Mouse (Mus musculus) MEL (cell line): ENCODE measurements at regions not wholly inside any gene's neighbourhood (a gene's known extent, or its start where the extent isn't known, plus 50 kb on each side); places are given as distances from the start of the nearest gene placed in this dataset.

ENCODE experiments used
- DNase-seq: peaks from one replicate; pipeline ENCODE4 v3.0.0; 2011; ENCODE audit warnings: low read depth, low spot score
- H3K27ac ChIP-seq: 2 replicates; pipeline ENCODE4 v1.5.1; 2012; ENCODE audit warnings: low read depth, mild to moderate bottlenecking, control low read depth, low read length, moderate library complexity; ENCODE audit not compliant: control insufficient read depth
- H3K27me3 ChIP-seq, 2 experiments: fragments of 150-350 bp in 1 of 2; sonication (generic) in 1 of 2; 2 replicates each; pipeline ENCODE4 v1.6.1; 2012; ENCODE audit warnings: low read length in 2 of 2, mild to moderate bottlenecking in 2 of 2, improper control_type of control experiment in 1 of 2, moderate library complexity in 1 of 2; ENCODE audit not compliant: insufficient read depth in 2 of 2, control insufficient read depth in 1 of 2
- H3K36me3 ChIP-seq, 2 experiments: 2 replicates each; pipeline ENCODE4 v1.6.1; 2012 to 2014; ENCODE audit warnings: low read length in 2 of 2, improper control_type of control experiment in 1 of 2, inconsistent platforms in 1 of 2, mild to moderate bottlenecking in 1 of 2; ENCODE audit not compliant: insufficient read depth in 2 of 2, control insufficient read depth in 1 of 2
- H3K4me1 ChIP-seq, 2 experiments: fragments of 150-350 bp in 1 of 2; sonication (generic) in 1 of 2; 2 replicates each; pipeline ENCODE4 v1.6.1; 2012; ENCODE audit warnings: low read length in 2 of 2, improper control_type of control experiment in 1 of 2, mild to moderate bottlenecking in 1 of 2; ENCODE audit not compliant: insufficient read depth in 2 of 2, control insufficient read depth in 1 of 2
- H3K4me3 ChIP-seq, 2 experiments: fragments of 150-350 bp in 1 of 2; sonication (generic) in 1 of 2; 2 replicates each; pipeline ENCODE4 v1.5.1; 2012; ENCODE audit warnings: low read depth in 2 of 2, low read length in 2 of 2, mild to moderate bottlenecking in 2 of 2, moderate library complexity in 2 of 2, control low read depth in 1 of 2, improper control_type of control experiment in 1 of 2; ENCODE audit not compliant: control insufficient read depth in 1 of 2, insufficient read depth in 1 of 2
- H3K79me2 ChIP-seq: 2 replicates; pipeline ENCODE4 v1.6.1; 2012; ENCODE audit warnings: mild to moderate bottlenecking, low read length, moderate library complexity; ENCODE audit not compliant: control insufficient read depth, poor library complexity, insufficient read depth
- H3K9ac ChIP-seq: 2 replicates; pipeline ENCODE4 v1.6.1; 2012; ENCODE audit warnings: low read depth, mild to moderate bottlenecking, control low read depth, low read length, moderate library complexity; ENCODE audit not compliant: control insufficient read depth, poor library complexity, severe bottlenecking
- H3K9me3 ChIP-seq: fragments of 150-350 bp; sonication (generic); replicated peaks from 2 replicates; pipeline ENCODE4 v1.6.1; 2012; ENCODE audit warnings: mild to moderate bottlenecking, low read length, improper control_type of control experiment, moderate library complexity; ENCODE audit not compliant: insufficient read depth
- BHLHE40 ChIP-seq: IDR thresholded peaks from 2 replicates; pipeline ENCODE4 v1.6.1; 2012; ENCODE audit warnings: low read depth, mild to moderate bottlenecking, inconsistent platforms, low read length, improper control_type of control experiment, borderline replicate concordance
- CTCF ChIP-seq, 3 experiments: IDR thresholded peaks in 2 of 3; conservative IDR thresholded peaks in 1 of 3; 2 replicates each; pipeline ENCODE4 v1.5.1; 2011 to 2012; ENCODE audit warnings: low read length in 3 of 3, low read depth in 2 of 3, mild to moderate bottlenecking in 2 of 3, improper control_type of control experiment in 1 of 3, inconsistent platforms in 1 of 3, mixed read lengths in 1 of 3, moderate library complexity in 1 of 3; ENCODE audit not compliant: control insufficient read depth in 1 of 3, insufficient read depth in 1 of 3, poor library complexity in 1 of 3, severe bottlenecking in 1 of 3
- E2F4 ChIP-seq: IDR thresholded peaks from 2 replicates; pipeline ENCODE4 v1.6.1; 2011; ENCODE audit warnings: low read depth, low read length, improper control_type of control experiment, borderline replicate concordance
- ELF1 ChIP-seq: IDR thresholded peaks from 2 replicates; pipeline ENCODE4 v1.6.1; 2014; ENCODE audit warnings: low read depth, mild to moderate bottlenecking, inconsistent platforms, low read length, improper control_type of control experiment, moderate library complexity
- EP300 ChIP-seq, 2 experiments: IDR thresholded peaks; 2 replicates each; pipeline ENCODE4 v1.6.1; 2011; ENCODE audit warnings: improper control_type of control experiment in 2 of 2, low read length in 2 of 2, low read depth in 1 of 2, mild to moderate bottlenecking in 1 of 2
- GABPA ChIP-seq: IDR thresholded peaks from 2 replicates; pipeline ENCODE4 v1.6.1; 2012; ENCODE audit warnings: low read depth, mild to moderate bottlenecking, inconsistent platforms, low read length, improper control_type of control experiment, moderate library complexity
- GATA1 ChIP-seq: IDR thresholded peaks from 2 replicates; pipeline ENCODE4 v1.6.1; 2011; ENCODE audit warnings: low read depth, low read length, improper control_type of control experiment
- HCFC1 ChIP-seq: IDR thresholded peaks from 2 replicates; pipeline ENCODE4 v1.6.1; 2012; ENCODE audit warnings: low read depth, mild to moderate bottlenecking, inconsistent platforms, low read length, improper control_type of control experiment, moderate library complexity
- JUND ChIP-seq: IDR thresholded peaks from 2 replicates; pipeline ENCODE4 v1.6.1; 2011; ENCODE audit warnings: low read depth, mild to moderate bottlenecking, improper control_type of control experiment, low read length
- KAT2A ChIP-seq: conservative IDR thresholded peaks from 2 replicates; pipeline ENCODE4 v1.6.1; 2012; ENCODE audit warnings: low read depth, low read length, improper control_type of control experiment, inconsistent platforms
- MAFK ChIP-seq: IDR thresholded peaks from 2 replicates; pipeline ENCODE4 v1.6.1; 2011; ENCODE audit warnings: low read depth, mild to moderate bottlenecking, low read length, improper control_type of control experiment, borderline replicate concordance
- MAX ChIP-seq: IDR thresholded peaks from 2 replicates; pipeline ENCODE4 v1.6.1; 2011; ENCODE audit warnings: low read length, improper control_type of control experiment
- MEF2A ChIP-seq: IDR thresholded peaks from 2 replicates; pipeline ENCODE4 v1.6.1; 2014; ENCODE audit warnings: low read depth, mild to moderate bottlenecking, inconsistent platforms, low read length, improper control_type of control experiment; ENCODE audit not compliant: poor library complexity, insufficient replicate concordance, severe bottlenecking; ENCODE audit errors: extremely low read depth
- MXI1 ChIP-seq: IDR thresholded peaks from 2 replicates; pipeline ENCODE4 v1.6.1; 2011; ENCODE audit warnings: mild to moderate bottlenecking, low read depth, low read length, improper control_type of control experiment
- MYB ChIP-seq: IDR thresholded peaks from 2 replicates; pipeline ENCODE4 v1.6.1; 2011; ENCODE audit warnings: mild to moderate bottlenecking, low read depth, low read length, improper control_type of control experiment
- NRF1 ChIP-seq: IDR thresholded peaks from 2 replicates; pipeline ENCODE4 v1.6.1; 2014; ENCODE audit warnings: low read depth, mild to moderate bottlenecking, inconsistent platforms, low read length, improper control_type of control experiment, moderate library complexity; ENCODE audit not compliant: poor library complexity, insufficient read depth, severe bottlenecking
- POLR2AphosphoS2 ChIP-seq: IDR thresholded peaks from 2 replicates; pipeline ENCODE4 v1.6.1; 2011; ENCODE audit warnings: low read length, improper control_type of control experiment
- RAD21 ChIP-seq: IDR thresholded peaks from 2 replicates; pipeline ENCODE4 v1.6.1; 2011; ENCODE audit warnings: mild to moderate bottlenecking, low read depth, low read length, improper control_type of control experiment
- SIN3A ChIP-seq: IDR thresholded peaks from 2 replicates; pipeline ENCODE4 v1.6.1; 2012; ENCODE audit warnings: low read length, improper control_type of control experiment, inconsistent platforms
- SMC3 ChIP-seq: IDR thresholded peaks from 2 replicates; pipeline ENCODE4 v1.6.1; 2011; ENCODE audit warnings: low read depth, low read length, improper control_type of control experiment
- TAL1 ChIP-seq: IDR thresholded peaks from 2 replicates; pipeline ENCODE4 v1.6.1; 2012; ENCODE audit warnings: mild to moderate bottlenecking, inconsistent platforms, low read length, moderate library complexity, mixed read lengths
- TBP ChIP-seq: IDR thresholded peaks from 2 replicates; pipeline ENCODE4 v1.8.0; 2011; ENCODE audit warnings: low read depth, low read length, improper control_type of control experiment
- TCF12 ChIP-seq: IDR thresholded peaks from 2 replicates; pipeline ENCODE4 v1.6.1; 2014; ENCODE audit warnings: low read depth, mild to moderate bottlenecking, inconsistent platforms, low read length, improper control_type of control experiment, moderate library complexity
- UBTF ChIP-seq: IDR thresholded peaks from 2 replicates; pipeline ENCODE4 v1.6.1; 2012; ENCODE audit warnings: low read depth, mild to moderate bottlenecking, inconsistent platforms, low read length, improper control_type of control experiment, moderate library complexity, borderline replicate concordance; ENCODE audit not compliant: insufficient read depth
- USF1 ChIP-seq: IDR thresholded peaks from 2 replicates; pipeline ENCODE4 v1.6.1; 2014; ENCODE audit warnings: low read depth, mild to moderate bottlenecking, inconsistent platforms, low read length, improper control_type of control experiment, moderate library complexity
- ZC3H11A ChIP-seq: IDR thresholded peaks from 2 replicates; pipeline ENCODE4 v1.6.1; 2012; ENCODE audit warnings: low read depth, mild to moderate bottlenecking, inconsistent platforms, low read length, improper control_type of control experiment
- ZKSCAN1 ChIP-seq: IDR thresholded peaks from 2 replicates; pipeline ENCODE4 v1.6.1; 2012; ENCODE audit warnings: low read depth, mild to moderate bottlenecking, inconsistent platforms, low read length, improper control_type of control experiment, moderate library complexity
- ZMIZ1 ChIP-seq: IDR thresholded peaks from 2 replicates; pipeline ENCODE4 v1.6.1; 2012; ENCODE audit warnings: low read depth, mild to moderate bottlenecking, inconsistent platforms, low read length, improper control_type of control experiment, moderate library complexity
- ZNF384 ChIP-seq: IDR thresholded peaks from 2 replicates; pipeline ENCODE4 v1.6.1; 2012; ENCODE audit warnings: low read depth, mild to moderate bottlenecking, inconsistent platforms, low read length, improper control_type of control experiment

GRCm38 (mm10) chr2:129885536-129885935 lies 85.2 kb downstream of the Stk35 start (continued):
- TF ChIP-seq KAT2A: no peak
- TF ChIP-seq BHLHE40: no peak
- TF ChIP-seq, all 39 proteins: peak for 0

GRCm38 (mm10) chr2:129893231-129893630 lies 92.9 kb downstream of the Stk35 start:
- H3K27ac ChIP-seq: no peak overlapping the region
- peaks cover 14 to 19% of the 10 kb centered on the region in 2 experiments for H3K27me3 ChIP-seq
- peaks cover 0 to 2% of the 10 kb centered on the region in 2 experiments; a peak in 1 of 4 replicates for H3K36me3 ChIP-seq
- H3K9ac ChIP-seq: no peak overlapping the region
- TF ChIP-seq ZKSCAN1: no peak
- no peak for TF ChIP-seq E2F4
- TF ChIP-seq USF1: no peak
- no peak for TF ChIP-seq GATA1
- TF ChIP-seq ZC3H11A: no peak
- TF ChIP-seq JUND: no peak
- no peak for TF ChIP-seq EP300 (IDR thresholded peaks at IDR 0.05; ENCODE audit: low read depth in 1 of 2, low read length in 2 of 2)
- TF ChIP-seq MXI1: no peak
- no peak for TF ChIP-seq SIN3A
- no peak for TF ChIP-seq ZNF384
- no peak for TF ChIP-seq ELF1
- TF ChIP-seq HCFC1: no peak
- TF ChIP-seq ZMIZ1: no peak
- no peak for TF ChIP-seq MEF2A
- no peak for TF ChIP-seq MYB
- TF ChIP-seq POLR2AphosphoS2: no peak
- no peak for TF ChIP-seq SMC3
- no peak for TF ChIP-seq CTCF (IDR thresholded peaks at IDR 0.05 in 2 of 3, conservative IDR thresholded peaks at IDR 0.05 in 1 of 3; ENCODE audit: control insufficient read depth in 1 of 3, insufficient read depth in 1 of 3, low read depth in 2 of 3, low read length in 3 of 3, poor library complexity in 1 of 3, severe bottlenecking in 1 of 3)
- no peak for TF ChIP-seq TCF12
- H3K9me3 ChIP-seq: no peaks in the 10 kb centered on the region
- no peaks in the 10 kb centered on the region for H3K79me2 ChIP-seq
- H3K4me3 ChIP-seq: no peak overlapping the region
- peaks cover 0 to 16% of the 10 kb centered on the region in 2 experiments; a peak in 1 of 4 replicates for H3K4me1 ChIP-seq
- peak; percentile 45 for DNase-seq

GRCm38 (mm10) chr2:129893832-129894231 lies 93.5 kb downstream of the Stk35 start:
- no peak overlapping the region for H3K9ac ChIP-seq
- DNase-seq: no peak
- H3K79me2 ChIP-seq: no peaks in the 10 kb centered on the region
- no peaks in the 10 kb centered on the region for H3K9me3 ChIP-seq
- peaks cover 14 to 19% of the 10 kb centered on the region in 2 experiments for H3K27me3 ChIP-seq
- no peak overlapping the region for H3K4me3 ChIP-seq
- H3K36me3 ChIP-seq: peaks cover 0 to 2% of the 10 kb centered on the region in 2 experiments; a peak in 1 of 4 replicates
- TF ChIP-seq CTCF (IDR thresholded peaks at IDR 0.05 in 2 of 3, conservative IDR thresholded peaks at IDR 0.05 in 1 of 3; ENCODE audit: control insufficient read depth in 1 of 3, insufficient read depth in 1 of 3, low read depth in 2 of 3, low read length in 3 of 3, poor library complexity in 1 of 3, severe bottlenecking in 1 of 3): no peak
- TF ChIP-seq UBTF: no peak
- no peak for TF ChIP-seq EP300 (IDR thresholded peaks at IDR 0.05; ENCODE audit: low read depth in 1 of 2, low read length in 2 of 2)
- TF ChIP-seq ZMIZ1: no peak
- TF ChIP-seq TBP: no peak
- TF ChIP-seq RAD21: no peak
- TF ChIP-seq ZNF384: no peak
- no peak for TF ChIP-seq JUND
- TF ChIP-seq TCF12: no peak
- no peak for TF ChIP-seq USF1
- no peak for TF ChIP-seq HCFC1
- no peak for TF ChIP-seq E2F4
- no peak for TF ChIP-seq TAL1
- TF ChIP-seq MAFK: no peak
- TF ChIP-seq NRF1: no peak
- no peak for TF ChIP-seq MAX
- no peak for TF ChIP-seq POLR2AphosphoS2
- no peak for TF ChIP-seq GABPA
- TF ChIP-seq SIN3A: no peak
- no peak for TF ChIP-seq ZC3H11A
- TF ChIP-seq, all 39 proteins: peak for 0
- Histone ChIP-seq H3K27ac (no peak overlapping the region), H3K4me1 (peaks cover 0 to 16% of the 10 kb centered on the region in 2 experiments; a peak in 1 of 4 replicates)
